25 mouse cellular contexts compared by ENCODE assay signal in the genomic region with DNA sequence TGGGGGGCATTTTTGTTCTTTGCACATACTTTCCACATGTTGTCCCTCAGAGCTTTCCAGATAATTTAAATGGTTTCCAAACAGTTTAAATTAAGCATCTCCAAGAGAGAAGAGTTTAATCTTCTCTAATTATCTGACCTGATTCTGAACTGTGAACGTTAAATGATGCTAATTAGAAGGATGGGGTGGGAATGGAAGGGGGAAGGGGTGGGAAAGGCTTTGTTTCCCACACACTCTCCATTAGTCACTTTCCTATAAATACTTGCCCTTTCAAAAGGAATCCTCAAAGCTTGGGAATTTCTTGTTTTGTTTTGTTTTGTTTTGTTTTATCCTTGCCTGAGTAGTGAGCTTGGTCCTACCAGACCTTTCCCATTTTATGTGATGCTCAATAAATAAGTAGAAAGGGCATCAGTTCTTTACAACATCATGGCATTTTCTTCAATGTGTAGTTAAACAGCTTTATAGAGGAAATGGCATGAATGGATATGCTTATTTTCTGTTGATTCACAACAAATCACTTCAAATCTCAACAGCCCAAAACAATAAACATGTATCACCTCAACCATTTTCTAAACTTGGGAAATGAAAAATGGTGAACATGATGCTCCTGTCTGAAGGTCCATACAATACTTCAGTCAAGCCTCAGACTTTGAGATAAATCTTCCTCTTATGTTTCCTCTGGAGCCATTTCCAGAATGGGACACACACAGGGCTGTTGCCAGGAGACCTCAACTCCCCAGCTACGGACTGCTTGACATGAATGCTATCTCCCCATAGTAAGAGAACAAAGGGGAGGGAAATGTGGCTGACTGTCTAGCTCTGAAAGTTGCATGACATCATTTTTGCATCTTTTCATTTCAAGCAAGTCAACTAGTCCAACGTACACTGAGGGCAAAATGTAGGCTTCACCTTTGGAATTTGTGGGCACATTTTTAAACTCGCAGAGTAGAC. TPM values are rescaled to one million over a fixed set of nuclear protein-coding genes. Genes with fewer than 3 reads are reported as not detected.
A peak's percentile ranks its signal among the peaks of the same experiment; 100 is the strongest.
DNase-seq lines count a peak whose midpoint lies in the region; ATAC-seq lines count a peak whose summit lies in the region.
"Had no signal": no experiment of that assay in that cellular context is flagged by ENCODE, and none has a peak within 500 bp of the region (broad histone marks: within the 10 kb centered on the region; RNA-seq: fewer than 3 reads in every experiment).

No protein-coding gene starts in this region.

- H3K27me3 ChIP-seq in hindbrain, embryonic 11.5 days (ENCODE audit: control insufficient read depth, insufficient read depth, low read length), result no peaks in the 10 kb centered on the region
- H3K27me3 ChIP-seq: embryonic facial prominence, embryonic 12.5 days; forebrain, embryonic 15.5 days; heart, embryonic 15.5 days; limb, embryonic 13.5 days; liver, embryonic 13.5 days had no signal

- no peak overlapping the region for H3K4me3 ChIP-seq in hindbrain, embryonic 11.5 days (ENCODE audit: low read depth, low read length)
- H3K4me3 ChIP-seq: embryonic facial prominence, embryonic 12.5 days; erythroblast, embryonic 14.5 days; forebrain, embryonic 15.5 days; heart, adult 2 months; heart, embryonic 15.5 days; limb, embryonic 13.5 days; liver, embryonic 13.5 days had no signal

- peak; percentile 93 for ATAC-seq in hindbrain, embryonic 11.5 days (ENCODE audit: low FRiP score)
- ATAC-seq: activated CD4-positive, CD25-positive, alpha-beta regulatory T cell, adult 4 months; forebrain, embryonic 15.5 days had no signal

- WGBS in hindbrain, embryonic 11.5 days, result 27% methylated on average over 4 of the region's 4 CpGs

- no peak overlapping the region for H3K4me2 ChIP-seq in hindbrain, embryonic 11.5 days (replicated peaks; ENCODE audit: low read depth, low read length)
- H3K4me2 ChIP-seq: embryonic facial prominence, embryonic 12.5 days; forebrain, embryonic 15.5 days; heart, embryonic 15.5 days; limb, embryonic 13.5 days; liver, embryonic 13.5 days; lung, embryonic 14.5 days had no signal

- no peaks in the 10 kb centered on the region for H3K9me3 ChIP-seq in hindbrain, embryonic 11.5 days (ENCODE audit: control insufficient read depth, low read length)
- H3K9me3 ChIP-seq: embryonic facial prominence, embryonic 12.5 days; forebrain, embryonic 15.5 days; heart, embryonic 15.5 days; limb, embryonic 13.5 days; liver, embryonic 13.5 days had no signal

- no peak overlapping the region for H3K9ac ChIP-seq in hindbrain, embryonic 11.5 days (ENCODE audit: low read depth, low read length)
- H3K9ac ChIP-seq: embryonic facial prominence, embryonic 12.5 days; forebrain, embryonic 15.5 days; heart, embryonic 15.5 days; limb, embryonic 13.5 days; liver, embryonic 13.5 days; lung, embryonic 14.5 days had no signal

- H3K27ac ChIP-seq in hindbrain, embryonic 11.5 days (ENCODE audit: low read depth, low read length), result 0 out of 2 replicates have a peak overlapping the region, but pooled peaks have one; percentile 4
- H3K27ac ChIP-seq: embryonic facial prominence, embryonic 12.5 days; forebrain, embryonic 15.5 days; heart, adult 2 months; heart, embryonic 15.5 days; kidney, postnatal 0 days; limb, embryonic 13.5 days; liver, embryonic 13.5 days had no signal

- no peaks in the 10 kb centered on the region for H3K4me1 ChIP-seq in hindbrain, embryonic 11.5 days (replicated peaks; ENCODE audit: control insufficient read depth, insufficient read depth, low read length)
- H3K4me1 ChIP-seq: embryonic facial prominence, embryonic 12.5 days; forebrain, embryonic 15.5 days; heart, embryonic 15.5 days; limb, embryonic 13.5 days had no signal

- no peaks in the 10 kb centered on the region for H3K36me3 ChIP-seq in hindbrain, embryonic 11.5 days (ENCODE audit: control insufficient read depth, insufficient read depth, low read length)
- H3K36me3 ChIP-seq: embryonic facial prominence, embryonic 12.5 days; forebrain, embryonic 15.5 days; heart, embryonic 15.5 days; limb, embryonic 13.5 days; liver, embryonic 13.5 days had no signal

- peak; percentile 66 for DNase-seq in retina, postnatal 1 day
- DNase-seq in retina, embryonic 14.5 days (ENCODE audit: low spot score), result no peak
- peak; percentile 34 for DNase-seq in hindbrain, embryonic 11.5 days (ENCODE audit: low spot score)
- DNase-seq in mesoderm, embryonic 11.5 days (ENCODE audit: low read depth, low spot score), result peak; percentile 67
- no peak for DNase-seq in B cell, adult 2 months
- DNase-seq in c-Kit-positive CD71-positive TER-119-positive erythroid progenitor cells, embryonic 14.5 days (ENCODE audit: low spot score), result no peak
- DNase-seq in cerebellum, adult 9-10 months, result no peak
- DNase-seq: adrenal gland, postnatal 14 days; cerebellum, adult 18-20 months; cerebellum, postnatal 36 days; gastrocnemius, postnatal 14 days; heart, adult 2 months; kidney, adult 18-20 months; liver, embryonic 13.5 days; lung, embryonic 14.5 days; lung, postnatal 36 days; right cerebral cortex, adult 18-20 months; thymus, postnatal 25 days had no signal

RNA-seq across cellular contexts. Expression of a gene that starts 46.7 kb away (rescaled TPM):
- 80.7 and 88.1 TPM in 2 replicates for polyA plus RNA-seq in hindbrain, embryonic 11.5 days (2014; fragmentation: Nextera tagmentation; extraction: Ambion mirVana)

Comparison
In these comparisons a context has a peak if more than half of its experiments do, and no peak if none do; other contexts are left out.
1. DNase-seq: peak in retina, postnatal 1 day (single experiment), hindbrain, embryonic 11.5 days (single experiment) and mesoderm, embryonic 11.5 days (single experiment); none in retina, embryonic 14.5 days (single experiment), B cell, adult 2 months (0 of 2), c-Kit-positive CD71-positive TER-119-positive erythroid progenitor cells, embryonic 14.5 days (single experiment) and cerebellum, adult 9-10 months (single experiment).